13 mouse cellular contexts compared by ENCODE assay signal in genomic region chr12:17463706-17464105, GRCm38 (mm10).
"Had no signal": no experiment of that assay in that cellular context is flagged by ENCODE, and none has a peak within 500 bp of the region (broad histone marks: within the 10 kb centered on the region; RNA-seq: fewer than 3 reads in every experiment).

No protein-coding gene starts in this region.

- H3K9ac ChIP-seq: kidney, embryonic 15.5 days; limb, embryonic 15.5 days; liver, embryonic 12.5 days; lung, embryonic 14.5 days; midbrain, embryonic 15.5 days; neural tube, embryonic 12.5 days; stomach, embryonic 15.5 days had no signal

- DNase-seq: kidney, postnatal 14 days; lung, embryonic 14.5 days; lung, postnatal 10 days; lung, postnatal 4 days; right cerebral cortex, postnatal 14 days; thymus, postnatal 14 days had no signal

- H3K27ac ChIP-seq: kidney, embryonic 15.5 days; left cerebral cortex, adult 2 months; limb, embryonic 15.5 days; liver, embryonic 12.5 days; midbrain, embryonic 15.5 days; neural tube, embryonic 12.5 days; stomach, embryonic 15.5 days had no signal

- H3K36me3 ChIP-seq: kidney, embryonic 15.5 days; limb, embryonic 15.5 days; liver, embryonic 12.5 days; midbrain, embryonic 15.5 days; neural tube, embryonic 12.5 days; stomach, embryonic 15.5 days had no signal

- H3K9me3 ChIP-seq: limb, embryonic 15.5 days; liver, embryonic 12.5 days; midbrain, embryonic 15.5 days; neural tube, embryonic 12.5 days; stomach, embryonic 15.5 days had no signal

- H3K4me1 ChIP-seq: kidney, embryonic 15.5 days; limb, embryonic 15.5 days; liver, embryonic 12.5 days; midbrain, embryonic 15.5 days; neural tube, embryonic 12.5 days; stomach, embryonic 15.5 days had no signal

- ATAC-seq: liver, embryonic 12.5 days; midbrain, embryonic 15.5 days had no signal

- H3K4me3 ChIP-seq: kidney, embryonic 15.5 days; left cerebral cortex, adult 2 months; limb, embryonic 15.5 days; liver, embryonic 12.5 days; midbrain, embryonic 15.5 days; neural tube, embryonic 12.5 days; stomach, embryonic 15.5 days had no signal
